Mouse (Mus musculus) adrenal gland, adult 2 months (tissue): ENCODE data around the gene Dgki. TPM values are rescaled to one million over a fixed set of nuclear protein-coding genes. Genes with fewer than 3 reads are reported as not detected.

Source experiments
- DNase-seq: peaks from one replicate; pipeline ENCODE4 v3.0.0; 2021
- long read RNA-seq: library from polyadenylated mRNA; stranded (forward); transcript quantifications from one replicate; pipeline ENCODE4 v2.0.0, GENCODE M21; 2021
- polyA plus RNA-seq: library from polyadenylated mRNA; depleted of rRNA; stranded (reverse); fragments of >200 nt; gene quantifications from 2 replicates; pipeline ENCODE4 v1.2.3, GENCODE M21; 2012; rRNA removed
- total RNA-seq, 2 experiments: library from RNA; stranded (reverse); gene quantifications; 2 replicates each; pipeline ENCODE4 v1.2.3; 2021

Dgki gene
- total RNA-seq: 1 to 10 TPM; 2.0 to 2.6 TPM
- polyA plus RNA-seq: 0.53 and 0.54 TPM in 2 replicates
- long read RNA-seq: 0 reads

DNA sequence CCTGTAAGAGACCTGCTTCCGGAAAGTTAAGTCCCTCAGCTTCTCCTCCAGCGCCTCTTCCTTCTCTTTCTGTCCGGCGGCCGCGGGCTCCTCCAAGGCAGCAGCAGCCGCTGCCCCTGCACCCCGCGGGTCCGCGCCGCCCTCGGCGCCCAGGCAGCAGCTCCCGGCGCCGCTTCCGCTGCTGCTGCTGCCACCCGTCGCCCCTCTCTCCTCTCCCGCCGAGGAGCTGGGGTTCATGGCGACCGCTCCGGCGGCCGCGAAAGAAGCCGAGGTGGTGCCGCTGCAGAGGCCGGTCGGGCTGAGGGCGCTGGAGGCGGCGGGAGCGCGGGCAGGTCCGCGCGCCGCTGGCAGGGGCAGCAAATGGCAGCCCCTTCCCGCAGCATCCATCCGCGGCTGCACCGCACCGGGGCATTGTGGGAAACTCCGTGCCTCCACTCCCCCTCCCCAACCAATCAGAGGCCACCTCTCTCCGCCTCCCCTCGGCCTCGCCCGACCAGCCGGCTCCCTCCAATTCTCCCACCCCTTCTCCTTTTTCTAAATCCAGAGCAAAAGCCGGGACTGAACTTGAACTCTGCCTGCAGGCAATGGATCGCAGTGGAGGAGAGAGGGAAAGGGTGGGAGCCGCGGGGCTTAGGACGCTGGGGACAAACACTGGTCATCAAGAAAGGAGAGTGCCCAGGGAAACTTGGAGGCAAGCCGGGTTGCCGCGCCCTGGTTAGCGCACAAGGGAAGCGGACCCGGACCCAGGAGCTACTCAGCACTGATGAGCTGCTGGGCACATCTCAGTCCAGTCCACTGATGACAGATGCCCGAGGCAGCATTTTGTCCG lies at the start of gene Dgki:
Gene Dgki (minus strand): TSS at position 623 of the 829 bp plus-strand sequence.
- DNase-seq: peak; percentile 52

DNA sequence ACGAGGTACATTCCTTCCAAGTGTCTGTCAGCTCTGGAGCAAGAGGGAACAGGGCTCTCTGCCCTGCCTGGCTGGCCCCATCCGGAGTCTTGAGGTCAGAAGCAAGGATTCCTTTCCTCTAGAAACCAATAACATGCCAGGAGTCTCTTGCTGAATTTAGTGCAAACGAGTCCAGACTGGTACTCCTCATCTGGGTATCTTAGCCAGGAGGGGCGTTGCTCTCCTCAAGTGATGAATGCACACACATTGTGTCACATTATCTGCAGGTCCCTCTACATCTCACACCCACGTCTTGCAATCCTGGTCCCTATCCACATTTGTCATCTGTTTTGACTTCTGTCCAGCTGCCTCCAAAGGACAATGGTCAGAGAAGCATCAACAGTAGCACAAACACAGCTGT lies 47.6 kb upstream of the Dgki start:
- DNase-seq: no peak

DNA sequence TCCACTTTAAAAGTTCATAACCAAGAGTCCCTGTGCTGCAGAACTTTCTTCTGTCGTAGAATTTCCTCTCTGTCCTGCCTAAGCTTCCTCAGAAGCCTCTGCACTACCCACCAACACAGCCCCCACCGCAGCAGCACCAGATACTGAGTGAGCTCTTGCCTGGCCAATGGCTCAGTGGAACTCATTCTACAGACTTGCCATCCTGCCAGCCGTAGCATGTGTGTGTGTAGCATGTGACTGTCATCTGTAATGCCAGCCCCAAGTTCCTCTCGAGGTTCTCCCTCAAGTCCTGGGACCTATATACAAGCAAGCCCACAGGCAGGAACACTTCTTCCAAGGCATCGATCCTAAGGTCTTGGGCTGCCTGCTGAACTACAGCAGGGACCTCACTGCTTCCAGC lies 38.1 kb upstream of the Dgki start:
- no peak for DNase-seq

DNA sequence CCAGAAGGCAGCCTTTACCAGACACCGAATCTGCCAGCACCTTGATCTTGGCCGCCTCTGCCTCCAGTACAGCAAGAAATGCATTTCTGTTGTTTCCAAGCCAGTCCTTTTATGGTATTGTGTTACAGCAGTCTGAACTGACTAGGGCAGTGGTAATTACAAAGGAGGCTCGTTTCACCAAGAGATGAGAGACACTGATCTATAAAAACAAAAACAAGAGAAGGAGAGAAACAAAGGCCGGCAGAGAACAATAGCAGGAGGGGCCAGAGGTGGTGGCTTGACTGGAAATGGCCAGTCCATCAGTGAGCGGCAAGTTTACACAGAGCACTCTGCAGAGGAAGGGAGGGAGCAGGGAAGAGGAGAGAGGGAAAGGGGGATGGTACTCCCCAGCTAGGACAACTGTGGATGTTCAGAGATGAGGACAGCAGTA lies 36.9 kb upstream of the Dgki start:
- DNase-seq: no peak

- DNase-seq: no peak
Measured at GRCm38 (mm10) chr6:37336381-37336780, 36.4 kb upstream of the Dgki start.

- no peak for DNase-seq
Measured at GRCm38 (mm10) chr6:37332846-37333245, 32.9 kb upstream of the Dgki start.

DNA sequence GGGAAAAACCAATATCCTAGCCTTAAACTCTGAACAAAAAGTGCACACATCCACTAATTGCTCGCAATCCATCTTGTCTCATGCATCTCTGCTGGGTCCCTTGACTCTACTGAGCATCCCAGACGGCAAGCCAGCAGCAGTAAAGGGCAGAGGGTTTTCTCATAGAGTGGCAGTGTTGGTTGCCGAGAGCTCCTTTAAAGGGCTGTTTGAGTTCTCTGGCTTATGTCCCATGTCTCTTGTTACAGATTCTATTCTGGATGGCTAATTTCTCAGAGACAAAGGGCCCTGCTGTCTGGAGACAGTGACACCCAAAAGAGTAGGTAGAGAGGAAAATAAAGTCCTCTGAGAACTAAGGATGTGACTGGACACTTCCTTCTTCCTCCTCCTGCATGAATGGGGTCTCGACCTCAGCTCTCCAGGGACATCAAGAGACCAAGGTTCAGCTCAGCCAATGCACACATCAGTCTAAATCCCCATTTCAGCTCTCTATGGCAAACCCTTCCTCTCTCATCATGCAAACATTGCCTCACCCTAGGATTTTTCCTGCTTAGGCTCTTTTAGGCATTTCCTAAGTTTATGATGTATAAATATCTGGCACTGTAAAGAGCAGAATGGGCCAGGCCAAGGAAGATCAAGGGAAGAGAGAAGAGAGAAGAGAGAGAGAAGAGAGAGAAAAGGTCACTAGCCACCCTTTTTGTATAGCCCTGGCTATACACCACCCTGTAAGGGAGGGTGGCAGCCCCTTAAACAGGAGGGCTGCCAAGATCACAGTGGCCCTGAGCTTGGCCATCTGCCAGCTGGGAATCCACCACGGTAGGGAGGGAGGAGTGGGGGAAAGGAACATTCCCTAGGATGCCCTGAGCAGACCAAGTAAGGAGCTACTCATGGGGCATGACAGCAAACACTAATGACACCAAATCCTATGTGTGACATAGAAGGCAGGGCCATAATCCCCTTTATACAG lies 30.2 kb upstream of the Dgki start:
- DNase-seq: peak; percentile 52

DNA sequence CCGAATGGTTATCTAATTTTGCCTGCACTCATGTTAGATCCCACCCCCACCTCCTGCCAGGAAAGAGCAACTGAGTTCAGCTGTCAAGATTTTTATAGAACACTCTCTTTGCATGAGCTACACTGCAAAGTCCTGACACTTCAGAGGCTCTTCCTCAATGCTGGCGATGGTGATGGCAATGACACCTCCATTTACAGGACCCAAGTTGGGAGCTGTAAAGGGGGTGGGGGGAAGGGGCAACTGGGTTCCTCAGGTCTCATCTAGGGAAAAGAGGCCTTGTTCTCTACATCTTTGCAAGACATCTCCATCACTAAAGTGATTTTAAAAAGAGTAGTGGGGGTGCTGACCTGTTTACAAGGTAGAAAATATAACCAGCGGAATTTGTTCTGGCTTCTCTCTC lies 29.4 kb upstream of the Dgki start:
- no peak for DNase-seq

GRCm38 (mm10) chr6:37328671-37329070 lies 28.7 kb upstream of the Dgki start:
- no peak for DNase-seq

DNA sequence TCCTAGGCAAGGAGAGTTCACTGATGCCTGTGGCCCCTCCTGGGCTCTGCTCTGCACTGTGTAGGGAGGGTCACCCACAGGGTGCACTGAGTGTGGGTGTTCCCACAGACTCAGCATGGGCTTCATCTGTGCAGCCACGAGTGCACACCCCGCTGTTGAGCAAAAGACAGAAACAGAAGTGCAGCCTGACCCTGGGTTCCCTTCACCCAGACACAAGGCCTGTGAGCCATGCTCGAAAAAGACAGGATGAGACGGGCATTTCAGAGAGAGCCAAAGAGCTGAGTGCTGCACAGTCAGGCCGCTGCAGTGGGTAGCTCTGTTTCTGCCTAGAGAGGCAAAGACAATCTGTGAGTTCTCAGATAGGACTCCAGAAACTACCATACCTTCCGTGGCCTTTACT lies 27.5 kb upstream of the Dgki start:
- no peak for DNase-seq

DNA sequence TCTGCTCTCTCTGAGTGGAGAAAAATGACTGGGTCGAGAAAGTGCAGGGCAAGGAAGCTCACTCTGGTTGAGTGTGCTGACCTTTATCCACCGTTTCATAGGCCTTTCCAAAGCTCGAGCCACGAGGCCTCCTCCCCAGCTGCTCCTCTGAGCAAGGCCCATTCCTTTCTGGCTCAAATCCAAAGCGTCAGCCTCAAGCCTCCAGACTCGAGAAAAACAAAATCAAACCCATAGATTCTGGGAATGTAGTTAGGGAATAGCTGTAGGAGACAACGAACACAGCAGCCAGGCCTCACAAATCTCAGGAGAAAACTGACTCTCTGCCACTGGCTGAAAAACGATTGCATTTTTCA lies 26.6 kb upstream of the Dgki start:
- peak; percentile 39 for DNase-seq

GRCm38 (mm10) chr6:37325906-37326602 lies 26.1 kb upstream of the Dgki start:
- DNase-seq: no peak

GRCm38 (mm10) chr6:37325076-37325475 lies 25.1 kb upstream of the Dgki start:
- DNase-seq: no peak

DNA sequence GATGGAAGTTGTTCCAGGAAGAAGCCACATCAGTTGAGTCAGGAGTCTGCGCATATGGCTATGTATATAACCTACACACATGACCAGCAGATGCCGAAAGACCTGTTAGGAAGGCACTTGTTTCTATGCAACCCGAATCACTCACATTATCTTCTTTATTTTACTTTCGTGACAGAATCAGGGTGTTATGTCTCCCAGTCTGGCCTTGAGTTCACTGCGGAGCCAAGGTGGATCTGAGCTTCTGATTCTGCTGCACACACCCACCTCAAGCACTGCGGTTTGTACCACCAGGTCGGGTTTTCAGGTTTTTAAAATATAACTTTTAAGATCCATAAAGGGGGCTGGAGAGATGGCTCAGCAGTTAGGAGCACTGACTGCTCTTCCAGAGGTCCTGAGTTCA lies 22.7 kb upstream of the Dgki start:
- DNase-seq: no peak

DNA sequence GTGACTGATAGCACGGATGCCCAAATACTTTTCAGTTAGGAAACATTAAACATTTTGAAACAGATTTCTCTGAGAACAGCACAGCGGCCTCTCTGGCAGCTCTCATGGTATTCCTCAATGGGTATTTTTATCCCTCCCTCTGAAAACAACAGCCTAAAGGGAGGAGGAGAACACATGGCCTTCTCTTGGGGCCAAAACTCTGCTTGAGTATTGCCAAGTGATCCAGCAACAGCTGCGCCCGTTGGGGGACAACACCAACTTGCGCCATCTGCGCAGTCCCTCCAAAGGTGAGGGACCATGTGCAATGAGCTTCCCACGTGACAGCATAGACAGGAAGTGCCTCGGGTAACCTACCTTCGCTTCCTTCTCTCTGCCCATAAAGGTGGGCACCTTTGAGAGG lies 22.1 kb upstream of the Dgki start:
- DNase-seq: no peak

- DNase-seq: peak; percentile 39
Measured at GRCm38 (mm10) chr6:37317904-37318303, 17.9 kb upstream of the Dgki start.

GRCm38 (mm10) chr6:37315440-37315839 lies 15.5 kb upstream of the Dgki start:
- DNase-seq: no peak

- no peak for DNase-seq
Measured at GRCm38 (mm10) chr6:37310601-37311000, 10.6 kb upstream of the Dgki start.

DNA sequence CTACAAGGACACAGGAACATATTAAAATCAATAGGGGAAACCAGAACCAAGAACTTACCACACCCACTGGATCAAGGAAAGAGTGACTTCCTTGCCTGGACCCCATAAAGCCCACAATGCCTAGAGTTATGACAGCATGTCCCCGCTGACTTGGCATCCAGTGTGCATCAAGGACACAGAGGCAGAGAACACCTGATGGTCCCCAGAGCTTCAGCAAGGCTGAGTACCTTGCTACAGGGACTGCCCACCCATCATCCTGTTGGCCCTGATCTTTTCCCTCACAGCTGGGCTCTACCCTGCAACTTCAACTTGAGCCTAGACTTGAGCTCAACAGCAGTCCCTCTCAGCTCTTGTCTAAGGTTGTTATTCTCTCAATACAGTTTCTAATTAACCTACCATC lies 6.6 kb upstream of the Dgki start:
- DNase-seq: no peak

- DNase-seq: no peak
Measured at GRCm38 (mm10) chr6:37300492-37300891, 508 bp upstream of the Dgki start.

GRCm38 (mm10) chr6:37298982-37299381 lies 1.0 kb downstream of the Dgki start:
- no peak for DNase-seq

DNA sequence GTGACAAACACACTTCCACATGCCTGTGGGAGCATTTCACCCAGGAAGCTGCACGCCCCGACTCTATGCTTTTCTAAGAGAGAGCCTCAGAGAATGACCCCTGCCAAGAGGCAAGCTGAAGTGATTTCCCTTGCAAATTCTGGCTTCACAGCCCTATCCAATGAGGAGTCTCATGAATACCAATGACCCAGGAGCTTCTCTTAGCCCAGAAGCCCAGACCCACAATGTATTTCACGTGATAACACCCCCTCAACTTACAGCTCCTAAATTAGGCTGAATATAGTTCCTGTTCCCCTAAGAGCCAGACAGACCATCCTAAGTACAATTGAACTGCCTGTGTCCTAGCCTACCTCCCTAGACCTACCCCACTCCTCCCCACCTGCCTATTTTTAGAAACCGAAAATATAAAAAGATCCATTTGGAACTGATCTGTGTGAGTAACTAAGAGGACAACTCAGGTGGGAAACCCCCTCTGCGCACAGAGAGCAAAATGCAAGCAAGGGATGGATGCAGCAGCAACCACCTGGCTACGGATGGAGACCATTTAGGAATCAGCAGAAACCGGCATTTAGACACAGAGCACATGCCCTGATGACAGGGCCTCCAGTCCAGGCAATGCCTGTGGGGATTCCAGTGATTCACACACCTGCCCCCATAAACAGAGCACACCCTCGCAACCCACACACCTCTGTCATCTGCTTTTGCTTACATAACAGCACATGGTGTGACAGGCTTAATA lies 2.1 kb downstream of the Dgki start:
- no peak for DNase-seq
